Mouse (Mus musculus): ENCODE measurements at regions not wholly inside any gene's neighbourhood (a gene's known extent, or its start where the extent isn't known, plus 50 kb on each side); places are given as distances from the start of the nearest gene placed in this dataset.

- Histone ChIP-seq H3K9me3 (replicated peaks; ENCODE audit: control insufficient read depth, low read length) (no peaks in the 10 kb centered on the region), H3K36me3 (ENCODE audit: control insufficient read depth, insufficient read depth, low read length) (no peaks in the 10 kb centered on the region), H3K27ac (ENCODE audit: low read length) (no peak overlapping the region), H3K9ac (ENCODE audit: low read length) (no peak overlapping the region), H3K4me1 (ENCODE audit: control insufficient read depth, insufficient read depth, low read length) (peaks cover 11% of the 10 kb centered on the region; the same call in 1 of the 2 replicates), H3K27me3 (ENCODE audit: control insufficient read depth, insufficient read depth, low read length) (no peaks in the 10 kb centered on the region), H3K4me3 (replicated peaks; ENCODE audit: low read length) (no peak overlapping the region), H3K4me2 (ENCODE audit: low read depth, low read length) (no peak overlapping the region)
- no peak for ATAC-seq (ENCODE audit: insufficient read depth, low FRiP score)
- 56% methylated on average over 13 of the region's 13 CpGs for WGBS
Observed at GRCm38 (mm10) chr7:129778842-129779421, 187.3 kb downstream of the Wdr11 start.

GRCm38 (mm10) chr7:129779939-129780338, 188.3 kb downstream of the Wdr11 start:
- Histone ChIP-seq H3K9me3 (replicated peaks; ENCODE audit: control insufficient read depth, low read length) (no peaks in the 10 kb centered on the region), H3K4me1 (ENCODE audit: control insufficient read depth, insufficient read depth, low read length) (0 out of 2 replicates have a peak, but pooled peaks cover 3% of the 10 kb centered on the region), H3K27ac (ENCODE audit: low read length) (no peak overlapping the region), H3K9ac (ENCODE audit: low read length) (no peak overlapping the region), H3K36me3 (ENCODE audit: control insufficient read depth, insufficient read depth, low read length) (no peaks in the 10 kb centered on the region), H3K4me2 (ENCODE audit: low read depth, low read length) (no peak overlapping the region), H3K4me3 (replicated peaks; ENCODE audit: low read length) (no peak overlapping the region), H3K27me3 (ENCODE audit: control insufficient read depth, insufficient read depth, low read length) (no peaks in the 10 kb centered on the region)
- ATAC-seq (ENCODE audit: insufficient read depth, low FRiP score) = no peak
- WGBS = 79% methylated on average over 6 of the region's 6 CpGs

GRCm38 (mm10) chr7:129781756-129782155, 190.1 kb downstream of the Wdr11 start:
- Histone ChIP-seq H3K27me3 (ENCODE audit: control insufficient read depth, insufficient read depth, low read length) (no peaks in the 10 kb centered on the region), H3K4me3 (replicated peaks; ENCODE audit: low read length) (no peak overlapping the region), H3K4me2 (ENCODE audit: low read depth, low read length) (no peak overlapping the region), H3K27ac (ENCODE audit: low read length) (no peak overlapping the region; the same call in 1 of the 2 replicates), H3K4me1 (ENCODE audit: control insufficient read depth, insufficient read depth, low read length) (0 out of 2 replicates have a peak, but pooled peaks cover 3% of the 10 kb centered on the region), H3K9me3 (replicated peaks; ENCODE audit: control insufficient read depth, low read length) (no peaks in the 10 kb centered on the region), H3K36me3 (ENCODE audit: control insufficient read depth, insufficient read depth, low read length) (no peaks in the 10 kb centered on the region), H3K9ac (ENCODE audit: low read length) (no peak overlapping the region)
- ATAC-seq (ENCODE audit: insufficient read depth, low FRiP score) = 0 out of 2 replicates have a peak, but pooled peaks have one; percentile 31
- 65% methylated on average over 3 of the region's 3 CpGs for WGBS

GRCm38 (mm10) chr7:129784966-129785365, 193.3 kb downstream of the Wdr11 start:
- no peak overlapping the region for H3K27ac ChIP-seq (ENCODE audit: low read length)
- no peaks in the 10 kb centered on the region for H3K27me3 ChIP-seq (ENCODE audit: control insufficient read depth, insufficient read depth, low read length)
- H3K4me2 ChIP-seq (ENCODE audit: low read depth, low read length) = no peak overlapping the region
- H3K9me3 ChIP-seq (replicated peaks; ENCODE audit: control insufficient read depth, low read length) = no peaks in the 10 kb centered on the region
- no peak for ATAC-seq (ENCODE audit: insufficient read depth, low FRiP score)
- H3K4me1 ChIP-seq (ENCODE audit: control insufficient read depth, insufficient read depth, low read length) = 0 out of 2 replicates have a peak, but pooled peaks cover 7% of the 10 kb centered on the region
- WGBS = 70% methylated on average over 4 of the region's 4 CpGs
- no peak overlapping the region for H3K4me3 ChIP-seq (replicated peaks; ENCODE audit: low read length)
- no peaks in the 10 kb centered on the region for H3K36me3 ChIP-seq (ENCODE audit: control insufficient read depth, insufficient read depth, low read length)
- H3K9ac ChIP-seq (ENCODE audit: low read length) = no peak overlapping the region

GRCm38 (mm10) chr7:129787011-129787410, 195.3 kb downstream of the Wdr11 start:
- H3K27ac ChIP-seq (ENCODE audit: low read length) = no peak overlapping the region
- H3K9me3 ChIP-seq (replicated peaks; ENCODE audit: control insufficient read depth, low read length) = no peaks in the 10 kb centered on the region
- no peak overlapping the region for H3K4me2 ChIP-seq (ENCODE audit: low read depth, low read length)
- H3K9ac ChIP-seq (ENCODE audit: low read length) = no peak overlapping the region
- 54% methylated on average over 2 of the region's 2 CpGs for WGBS
- no peaks in the 10 kb centered on the region for H3K36me3 ChIP-seq (ENCODE audit: control insufficient read depth, insufficient read depth, low read length)
- peaks cover 17% of the 10 kb centered on the region; the same call in 1 of the 2 replicates for H3K4me1 ChIP-seq (ENCODE audit: control insufficient read depth, insufficient read depth, low read length)
- H3K4me3 ChIP-seq (replicated peaks; ENCODE audit: low read length) = no peak overlapping the region
- H3K27me3 ChIP-seq (ENCODE audit: control insufficient read depth, insufficient read depth, low read length) = no peaks in the 10 kb centered on the region
- ATAC-seq (ENCODE audit: insufficient read depth, low FRiP score) = no peak

GRCm38 (mm10) chr7:129787736-129788135, 196.1 kb downstream of the Wdr11 start:
- peaks cover 17% of the 10 kb centered on the region; the same call in 1 of the 2 replicates for H3K4me1 ChIP-seq (ENCODE audit: control insufficient read depth, insufficient read depth, low read length)
- ATAC-seq (ENCODE audit: insufficient read depth, low FRiP score) = no peak
- 87% methylated on average over 2 of the region's 2 CpGs for WGBS
- H3K9ac ChIP-seq (ENCODE audit: low read length) = no peak overlapping the region
- H3K27me3 ChIP-seq (ENCODE audit: control insufficient read depth, insufficient read depth, low read length) = no peaks in the 10 kb centered on the region
- no peak overlapping the region for H3K27ac ChIP-seq (ENCODE audit: low read length)
- H3K4me3 ChIP-seq (replicated peaks; ENCODE audit: low read length) = no peak overlapping the region
- no peaks in the 10 kb centered on the region for H3K9me3 ChIP-seq (replicated peaks; ENCODE audit: control insufficient read depth, low read length)
- H3K4me2 ChIP-seq (ENCODE audit: low read depth, low read length) = no peak overlapping the region
- H3K36me3 ChIP-seq (ENCODE audit: control insufficient read depth, insufficient read depth, low read length) = no peaks in the 10 kb centered on the region

GRCm38 (mm10) chr7:129789461-129789860, 197.8 kb downstream of the Wdr11 start:
- Histone ChIP-seq H3K4me3 (replicated peaks; ENCODE audit: low read length) (no peak overlapping the region), H3K27ac (ENCODE audit: low read length) (peak overlapping the region; percentile 7; the same call in 1 of the 2 replicates), H3K4me1 (ENCODE audit: control insufficient read depth, insufficient read depth, low read length) (peaks cover 20% of the 10 kb centered on the region; the same call in 1 of the 2 replicates), H3K27me3 (ENCODE audit: control insufficient read depth, insufficient read depth, low read length) (no peaks in the 10 kb centered on the region), H3K9me3 (replicated peaks; ENCODE audit: control insufficient read depth, low read length) (no peaks in the 10 kb centered on the region), H3K4me2 (ENCODE audit: low read depth, low read length) (no peak overlapping the region), H3K9ac (ENCODE audit: low read length) (no peak overlapping the region), H3K36me3 (ENCODE audit: control insufficient read depth, insufficient read depth, low read length) (no peaks in the 10 kb centered on the region)
- 38% methylated on average over 6 of the region's 6 CpGs for WGBS
- peak; percentile 19; the same call in 1 of the 2 replicates for ATAC-seq (ENCODE audit: insufficient read depth, low FRiP score)

GRCm38 (mm10) chr7:129790590-129791449, 199.2 kb downstream of the Wdr11 start:
- Histone ChIP-seq H3K27ac (ENCODE audit: low read length) (peak overlapping the region; percentile 82), H3K9ac (ENCODE audit: low read length) (no peak overlapping the region)
- WGBS = 56% methylated on average over 6 of the region's 6 CpGs

GRCm38 (mm10) chr7:129791450-129791820, 199.8 kb downstream of the Wdr11 start:
- H3K27me3 ChIP-seq (ENCODE audit: control insufficient read depth, insufficient read depth, low read length) = no peaks in the 10 kb centered on the region
- H3K36me3 ChIP-seq (ENCODE audit: control insufficient read depth, insufficient read depth, low read length) = no peaks in the 10 kb centered on the region
- ATAC-seq (ENCODE audit: insufficient read depth, low FRiP score) = 0 out of 2 replicates have a peak, but pooled peaks have one; percentile 12
- 62% methylated on average over 6 of the region's 6 CpGs for WGBS
- H3K4me2 ChIP-seq (ENCODE audit: low read depth, low read length) = no peak overlapping the region
- no peak overlapping the region for H3K4me3 ChIP-seq (replicated peaks; ENCODE audit: low read length)
- no peaks in the 10 kb centered on the region for H3K9me3 ChIP-seq (replicated peaks; ENCODE audit: control insufficient read depth, low read length)
- H3K4me1 ChIP-seq (ENCODE audit: control insufficient read depth, insufficient read depth, low read length) = peaks cover 20% of the 10 kb centered on the region; the same call in 1 of the 2 replicates
- no peak overlapping the region for H3K9ac ChIP-seq (ENCODE audit: low read length)
- peak overlapping the region; percentile 82 for H3K27ac ChIP-seq (ENCODE audit: low read length)

More at GRCm38 (mm10) chr7:129790590-129791449, 199.2 kb downstream of the Wdr11 start:
- Histone ChIP-seq H3K27me3 (ENCODE audit: control insufficient read depth, insufficient read depth, low read length) (no peaks in the 10 kb centered on the region), H3K4me3 (replicated peaks; ENCODE audit: low read length) (no peak overlapping the region), H3K4me1 (ENCODE audit: control insufficient read depth, insufficient read depth, low read length) (peaks cover 20% of the 10 kb centered on the region; the same call in 1 of the 2 replicates), H3K36me3 (ENCODE audit: control insufficient read depth, insufficient read depth, low read length) (no peaks in the 10 kb centered on the region), H3K9me3 (replicated peaks; ENCODE audit: control insufficient read depth, low read length) (no peaks in the 10 kb centered on the region), H3K4me2 (ENCODE audit: low read depth, low read length) (no peak overlapping the region)
- ATAC-seq (ENCODE audit: insufficient read depth, low FRiP score) = peak; percentile 68; the same call in 1 of the 2 replicates
